Mouse (Mus musculus) liver, embryonic 13.5 days (tissue): Measurements from ENCODE around the gene Ddn. TPM values are rescaled to one million over a fixed set of nuclear protein-coding genes. Genes with fewer than 3 reads are reported as not detected.

Source experiments
- ATAC-seq: fragments of 200-750 bp; cut with Nextera tagmentation; 2 replicates; pipeline ENCODE4 v1.8.0; 2017; ENCODE audit warnings: low read depth, mild to moderate bottlenecking, moderate number of reproducible peaks, moderate library complexity
- DNase-seq: peaks from one replicate; pipeline ENCODE4 v3.0.0; 2022
- H3K27ac ChIP-seq: fragments of 300-500 bp; sonication (generic); 2 replicates; pipeline ENCODE4 v1.5.1; 2015; ENCODE audit warnings: moderate library complexity, mild to moderate bottlenecking, inconsistent platforms
- H3K27me3 ChIP-seq: fragments of 300-500 bp; sonication (generic); 2 replicates; pipeline ENCODE4 v1.6.1; 2015; ENCODE audit warnings: mild to moderate bottlenecking, inconsistent platforms
- H3K36me3 ChIP-seq: fragments of 300-500 bp; sonication (generic); 2 replicates; pipeline ENCODE4 v1.6.1; 2015; ENCODE audit warnings: mild to moderate bottlenecking, inconsistent platforms
- H3K4me1 ChIP-seq: fragments of 300-500 bp; sonication (generic); replicated peaks from 2 replicates; pipeline ENCODE4 v1.6.1; 2015; ENCODE audit warnings: inconsistent platforms
- H3K4me2 ChIP-seq: fragments of 300-500 bp; sonication (generic); 2 replicates; pipeline ENCODE4 v1.6.1; 2015; ENCODE audit warnings: inconsistent platforms, mild to moderate bottlenecking, moderate library complexity
- H3K4me3 ChIP-seq: fragments of 300-500 bp; sonication (generic); replicated peaks from 2 replicates; pipeline ENCODE4 v1.5.1; 2015; ENCODE audit warnings: mild to moderate bottlenecking, inconsistent platforms
- H3K9ac ChIP-seq: fragments of 300-500 bp; sonication (generic); 2 replicates; pipeline ENCODE4 v1.6.1; 2015; ENCODE audit warnings: mild to moderate bottlenecking, inconsistent platforms
- H3K9me3 ChIP-seq: fragments of 300-500 bp; sonication (generic); replicated peaks from 2 replicates; pipeline ENCODE4 v1.6.1; 2016; ENCODE audit warnings: inconsistent platforms
- WGBS: fragments of 180-500 bp; shearing (Covaris S2); methylation state at CpG from one replicate; pipeline ENCODE4 v1.1.7; 2015; ENCODE audit not compliant: insufficient replicate concordance; 5-methylcytosine and 5-hydroxymethylcytosine counted together
- polyA plus RNA-seq: library from polyadenylated mRNA; unstranded; fragments of >200 nt; fragmentation: Nextera tagmentation; extraction: Ambion mirVana; gene quantifications from 2 replicates; pipeline ENCODE4 v1.2.1, GENCODE M21; 2015

Gene Ddn
- not detected in 2 replicates for polyA plus RNA-seq

DNA sequence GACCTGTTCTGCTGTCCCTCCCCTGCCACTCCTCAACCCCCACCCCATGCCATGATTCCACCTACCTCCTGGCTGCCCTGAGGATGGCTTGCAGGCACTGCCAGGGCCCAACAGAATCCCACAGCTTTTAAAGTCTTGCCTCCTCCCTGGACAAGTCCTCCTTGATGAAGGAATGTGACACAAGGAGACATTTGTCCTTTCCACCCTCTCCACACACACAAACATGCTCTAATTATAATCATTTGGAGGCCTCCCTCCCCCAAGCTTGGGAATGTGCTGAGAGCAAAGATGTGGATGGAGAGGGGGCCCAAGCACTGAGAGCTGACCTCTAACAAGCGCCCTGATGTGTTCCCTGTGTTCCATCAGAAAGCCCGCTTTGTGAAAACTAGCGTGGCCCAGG lies at the start of gene Ddn:
Gene Ddn, minus strand, starts transcription at position 101 of the 400 bp plus-strand sequence.
- DNase-seq, result no peak
- Histone ChIP-seq H3K4me1 (peaks cover 40% of the 10 kb centered on the region), H3K9me3 (no peaks in the 10 kb centered on the region), H3K4me3 (no peak within 1 kb of the TSS), H3K9ac (no peak within 1 kb of the TSS), H3K27ac (no peak within 1 kb of the TSS), H3K27me3 (peaks cover 62% of the 10 kb centered on the region), H3K36me3 (peaks cover 38% of the 10 kb centered on the region), H3K4me2 (peak within 1 kb of the TSS; percentile 63; the same call in 1 of the 2 replicates)
- 63% methylated on average over 3 of the region's 3 CpGs for WGBS
- ATAC-seq, result no peak

GRCm38 (mm10) chr15:98854214-98854613 lies 44.9 kb upstream of the Ddn start:
- 85% methylated on average over 16 of the region's 16 CpGs for WGBS
- DNase-seq (no peak), ATAC-seq (no peak)

GRCm38 (mm10) chr15:98853161-98853937 lies 44.1 kb upstream of the Ddn start:
- Histone ChIP-seq H3K27ac (no peak overlapping the region), H3K9me3 (no peaks in the 10 kb centered on the region), H3K4me3 (no peak overlapping the region), H3K4me1 (no peaks in the 10 kb centered on the region), H3K9ac (no peak overlapping the region), H3K36me3 (peaks cover 100% of the 10 kb centered on the region), H3K4me2 (no peak overlapping the region), H3K27me3 (no peaks in the 10 kb centered on the region)
- ATAC-seq, result no peak
- DNase-seq, result no peak
- WGBS, result 92% methylated on average over 28 of the region's 28 CpGs

More at GRCm38 (mm10) chr15:98854214-98854613, 44.9 kb upstream of the Ddn start:
- no peak overlapping the region for H3K4me3 ChIP-seq
- H3K4me1 ChIP-seq, result no peaks in the 10 kb centered on the region
- no peaks in the 10 kb centered on the region for H3K9me3 ChIP-seq
- no peak overlapping the region for H3K4me2 ChIP-seq
- no peak overlapping the region for H3K9ac ChIP-seq
- no peaks in the 10 kb centered on the region for H3K27me3 ChIP-seq
- no peak overlapping the region for H3K27ac ChIP-seq
- peaks cover 100% of the 10 kb centered on the region for H3K36me3 ChIP-seq

- no peak for ATAC-seq
These were observed 43.4 kb upstream of the Ddn start for GRCm38 (mm10) chr15:98852733-98853132.

DNA sequence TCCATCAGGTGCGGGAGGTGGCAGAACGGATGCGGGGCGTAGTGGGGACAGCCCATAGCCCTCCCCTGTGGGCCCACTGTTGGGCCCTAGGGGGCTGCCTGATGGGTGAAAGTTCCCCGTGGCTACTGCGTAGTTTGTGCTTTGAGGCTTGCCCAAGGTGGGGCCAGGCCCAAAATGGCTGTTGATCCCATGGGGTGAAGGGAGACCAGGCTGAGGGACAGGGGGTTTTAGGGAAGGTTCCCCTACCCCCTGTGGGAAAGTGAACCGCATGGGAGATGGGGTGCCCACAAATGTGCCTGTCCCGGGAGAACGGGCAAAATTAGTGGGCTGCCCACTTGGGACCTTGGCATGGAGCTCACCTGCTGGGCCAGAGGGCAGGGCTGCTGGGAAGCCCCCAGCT lies 42.8 kb upstream of the Ddn start:
- ATAC-seq, result no peak
- WGBS, result 87% methylated on average over 9 of the region's 9 CpGs
- Histone ChIP-seq H3K4me3 (no peak overlapping the region), H3K4me2 (no peak overlapping the region), H3K27me3 (no peaks in the 10 kb centered on the region), H3K27ac (no peak overlapping the region), H3K36me3 (peaks cover 100% of the 10 kb centered on the region), H3K9me3 (no peaks in the 10 kb centered on the region), H3K4me1 (no peaks in the 10 kb centered on the region), H3K9ac (no peak overlapping the region)
- DNase-seq, result no peak

More at GRCm38 (mm10) chr15:98852733-98853132, 43.4 kb upstream of the Ddn start:
- H3K27ac ChIP-seq, result no peak overlapping the region
- no peak overlapping the region for H3K9ac ChIP-seq
- no peak for DNase-seq
- no peak overlapping the region for H3K4me2 ChIP-seq
- H3K36me3 ChIP-seq, result peaks cover 100% of the 10 kb centered on the region
- H3K27me3 ChIP-seq, result no peaks in the 10 kb centered on the region
- 92% methylated on average over 9 of the region's 9 CpGs for WGBS
- no peaks in the 10 kb centered on the region for H3K4me1 ChIP-seq
- H3K4me3 ChIP-seq, result no peak overlapping the region
- no peaks in the 10 kb centered on the region for H3K9me3 ChIP-seq

GRCm38 (mm10) chr15:98851229-98851818 lies 42.0 kb upstream of the Ddn start:
- ATAC-seq (no peak), DNase-seq (no peak)
- 90% methylated on average over 21 of the region's 21 CpGs for WGBS
- no peaks in the 10 kb centered on the region for H3K27me3 ChIP-seq
- no peak overlapping the region for H3K4me2 ChIP-seq
- H3K27ac ChIP-seq, result no peak overlapping the region
- H3K9me3 ChIP-seq, result no peaks in the 10 kb centered on the region
- no peak overlapping the region for H3K9ac ChIP-seq
- no peak overlapping the region for H3K4me3 ChIP-seq
- peaks cover 100% of the 10 kb centered on the region for H3K36me3 ChIP-seq
- no peaks in the 10 kb centered on the region for H3K4me1 ChIP-seq

GRCm38 (mm10) chr15:98850668-98851067 lies 41.4 kb upstream of the Ddn start:
- H3K9me3 ChIP-seq, result no peaks in the 10 kb centered on the region
- ATAC-seq (no peak), DNase-seq (no peak)
- H3K4me2 ChIP-seq, result no peak overlapping the region
- no peak overlapping the region for H3K9ac ChIP-seq
- H3K36me3 ChIP-seq, result peaks cover 100% of the 10 kb centered on the region
- 0 out of 2 replicates have a peak, but pooled peaks cover under 1% of the 10 kb centered on the region for H3K4me1 ChIP-seq
- no peaks in the 10 kb centered on the region for H3K27me3 ChIP-seq
- H3K4me3 ChIP-seq, result no peak overlapping the region
- WGBS, result 88% methylated on average over 14 of the region's 14 CpGs
- H3K27ac ChIP-seq, result no peak overlapping the region

DNA sequence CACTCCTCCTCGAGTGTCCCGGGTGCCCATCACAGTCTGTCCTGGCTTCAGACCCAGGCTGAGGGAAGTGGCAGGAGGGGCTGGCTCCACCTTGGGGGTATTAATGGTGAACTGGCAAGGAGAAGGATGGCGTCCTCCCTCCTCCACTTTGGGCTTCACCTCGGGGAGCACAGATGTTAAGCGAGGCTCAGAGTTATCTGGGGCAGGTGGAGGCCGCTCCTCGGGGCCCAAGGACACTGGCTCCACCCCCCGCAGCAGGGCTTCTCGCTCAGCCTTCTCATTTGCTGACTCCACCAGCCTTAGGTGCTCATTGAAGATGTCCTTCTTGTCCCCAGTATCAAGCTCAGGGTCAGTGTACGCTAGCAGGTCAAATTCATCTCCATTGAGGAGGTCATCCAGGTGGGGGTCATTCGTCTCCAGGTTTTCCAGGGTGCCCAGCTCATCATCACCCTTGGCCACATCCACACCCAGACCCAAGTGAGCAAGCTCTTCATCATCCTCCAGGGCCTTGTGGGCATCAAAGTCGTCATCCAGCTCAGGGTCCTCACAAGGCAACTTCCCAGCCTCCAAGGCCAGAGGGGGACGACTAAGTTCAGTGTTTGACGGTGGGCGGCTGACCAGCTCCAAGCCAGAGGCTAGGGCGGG lies 40.8 kb upstream of the Ddn start:
- ATAC-seq, result no peak
- 0 out of 2 replicates have a peak, but pooled peaks cover 2% of the 10 kb centered on the region for H3K4me1 ChIP-seq
- 86% methylated on average over 16 of the region's 16 CpGs for WGBS

GRCm38 (mm10) chr15:98849165-98849564 lies 39.9 kb upstream of the Ddn start:
- H3K9ac ChIP-seq, result no peak overlapping the region
- DNase-seq (no peak), ATAC-seq (no peak)
- H3K27me3 ChIP-seq, result no peaks in the 10 kb centered on the region
- 94% methylated on average over 11 of the region's 11 CpGs for WGBS
- no peak overlapping the region for H3K27ac ChIP-seq
- H3K4me2 ChIP-seq, result no peak overlapping the region
- H3K4me3 ChIP-seq, result no peak overlapping the region
- H3K36me3 ChIP-seq, result peaks cover 100% of the 10 kb centered on the region
- H3K4me1 ChIP-seq, result peaks cover 9% of the 10 kb centered on the region
- H3K9me3 ChIP-seq, result no peaks in the 10 kb centered on the region

More for the DNA sequence above, 40.8 kb upstream of the Ddn start:
- Histone ChIP-seq H3K9ac (no peak overlapping the region), H3K36me3 (peaks cover 100% of the 10 kb centered on the region), H3K9me3 (no peaks in the 10 kb centered on the region), H3K4me2 (no peak overlapping the region), H3K4me3 (no peak overlapping the region), H3K27me3 (no peaks in the 10 kb centered on the region), H3K27ac (no peak overlapping the region)
- DNase-seq, result no peak

- 83% methylated on average over 8 of the region's 8 CpGs for WGBS
- no peaks in the 10 kb centered on the region for H3K27me3 ChIP-seq
- H3K4me3 ChIP-seq, result no peak overlapping the region
- peaks cover 100% of the 10 kb centered on the region for H3K36me3 ChIP-seq
- H3K9me3 ChIP-seq, result no peaks in the 10 kb centered on the region
- no peak for ATAC-seq
- no peak overlapping the region for H3K9ac ChIP-seq
- H3K4me1 ChIP-seq, result peaks cover 15% of the 10 kb centered on the region
- H3K4me2 ChIP-seq, result no peak overlapping the region
- no peak overlapping the region for H3K27ac ChIP-seq
- no peak for DNase-seq
These were observed 36.9 kb upstream of the Ddn start for GRCm38 (mm10) chr15:98846140-98846539.

DNA sequence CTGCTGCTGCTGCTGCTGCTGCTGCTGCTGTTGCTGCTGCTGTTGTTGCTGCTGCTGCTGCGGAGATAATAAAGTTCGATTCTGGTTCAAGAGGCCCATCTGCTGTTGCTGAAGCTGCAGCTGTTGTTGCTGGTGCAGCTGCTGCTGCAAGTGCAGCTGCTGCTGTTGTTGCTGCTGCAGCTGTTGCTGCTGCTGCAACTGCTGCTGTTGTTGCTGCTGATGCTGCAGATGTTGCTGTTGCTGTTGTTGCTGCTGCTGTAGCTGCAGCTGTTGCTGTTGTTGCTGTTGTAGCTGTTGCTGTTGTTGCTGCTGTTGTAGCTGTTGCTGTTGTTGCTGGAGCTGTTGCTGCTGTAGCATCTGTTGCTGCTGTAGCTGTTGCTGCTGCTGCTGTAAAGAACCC lies 35.9 kb upstream of the Ddn start:
- no peak overlapping the region; the same call in 1 of the 2 replicates for H3K27ac ChIP-seq
- no peaks in the 10 kb centered on the region for H3K27me3 ChIP-seq
- H3K4me2 ChIP-seq, result no peak overlapping the region

More for the DNA sequence above, 35.9 kb upstream of the Ddn start:
- Histone ChIP-seq H3K4me1 (peaks cover 15% of the 10 kb centered on the region), H3K36me3 (peaks cover 100% of the 10 kb centered on the region), H3K9me3 (no peaks in the 10 kb centered on the region), H3K4me3 (no peak overlapping the region), H3K9ac (no peak overlapping the region)
- WGBS, result 84% methylated on average over 2 of the region's 2 CpGs
- DNase-seq (no peak), ATAC-seq (no peak)
